Mouse (Mus musculus): ENCODE results near the gene Nod2.
A peak's percentile ranks its signal among the peaks of the same experiment; 100 is the strongest.

Nod2 gene

DNA sequence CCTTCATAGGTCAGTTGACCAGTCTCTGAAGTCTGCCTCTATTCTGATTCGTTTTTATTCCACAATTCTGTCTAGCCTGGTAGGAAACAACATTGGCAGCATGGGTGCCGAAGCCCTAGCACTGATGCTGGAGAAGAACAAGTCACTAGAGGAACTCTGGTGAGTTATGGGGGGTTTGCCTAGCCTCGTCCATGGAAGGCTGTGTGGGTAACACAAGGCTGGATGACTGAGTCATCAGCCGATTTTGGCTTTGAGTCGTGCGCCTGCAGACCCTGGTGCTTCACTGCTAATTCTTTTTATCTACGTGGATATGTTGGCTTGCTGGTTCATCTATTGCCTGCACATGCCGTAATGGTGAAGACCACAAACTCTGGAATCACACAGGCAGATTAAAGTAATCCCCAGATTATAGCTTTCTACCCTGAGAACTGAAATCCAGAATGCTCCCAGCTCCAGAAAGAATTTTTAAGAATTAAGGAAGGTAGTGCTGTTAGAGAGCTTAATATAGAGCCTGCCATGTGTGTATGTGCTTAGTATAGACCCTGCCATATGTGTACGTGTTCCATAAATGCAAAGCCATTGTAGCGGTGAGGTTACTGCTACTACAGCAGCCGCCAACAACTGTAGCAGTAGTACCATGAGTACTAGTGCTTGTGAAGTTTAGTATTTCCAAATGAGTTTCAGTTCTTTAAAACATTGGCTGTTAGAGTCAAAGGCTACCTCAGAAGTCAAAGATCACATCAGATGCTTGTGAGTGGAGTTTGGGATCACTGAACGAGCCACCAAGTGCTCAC lies 28.5 kb downstream of the Nod2 start:
- DNase-seq (ENCODE audit: low spot score in 2 of 2) = no peak

DNA sequence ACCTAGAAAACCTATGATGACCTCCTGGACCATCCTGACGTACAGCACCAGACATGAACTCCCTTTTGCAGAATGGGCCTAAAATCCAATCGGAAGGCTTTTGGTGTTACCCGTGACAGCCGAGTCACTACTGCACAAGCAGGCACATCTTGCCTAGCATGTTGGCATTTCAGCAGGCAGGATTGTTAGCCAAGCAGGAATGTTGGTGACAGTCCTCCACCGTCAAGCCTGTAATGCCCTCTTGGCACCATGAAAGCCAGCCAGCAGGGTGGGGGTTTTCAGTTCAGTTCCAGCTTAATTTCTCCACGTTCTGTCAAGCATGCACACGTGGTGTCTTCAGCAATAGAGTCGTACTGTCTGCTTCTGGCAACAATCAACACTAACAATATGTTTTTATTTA lies 30.0 kb downstream of the Nod2 start:
- no peak for DNase-seq (ENCODE audit: low spot score in 2 of 2)

DNA sequence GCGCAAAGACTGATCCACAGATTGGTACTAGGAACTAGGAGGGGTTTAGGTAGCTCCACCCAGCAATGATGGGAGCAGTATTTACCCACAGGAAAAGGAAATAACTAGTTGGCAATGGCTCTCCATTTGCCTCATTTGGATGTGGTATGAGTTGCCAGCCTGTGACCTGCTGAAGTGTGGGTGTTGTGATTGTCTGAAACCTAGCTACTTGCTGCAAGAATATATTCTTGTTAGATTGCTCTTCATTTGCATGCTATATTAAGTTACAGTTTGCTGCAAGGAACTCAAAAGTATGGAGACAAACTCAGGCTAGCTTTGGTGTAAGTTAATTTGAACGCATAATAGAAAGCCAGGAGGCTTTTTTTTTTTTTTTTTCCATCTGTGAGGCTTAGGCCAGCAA lies 33.5 kb downstream of the Nod2 start:
- DNase-seq (ENCODE audit: low spot score in 2 of 2) = no peak

DNA sequence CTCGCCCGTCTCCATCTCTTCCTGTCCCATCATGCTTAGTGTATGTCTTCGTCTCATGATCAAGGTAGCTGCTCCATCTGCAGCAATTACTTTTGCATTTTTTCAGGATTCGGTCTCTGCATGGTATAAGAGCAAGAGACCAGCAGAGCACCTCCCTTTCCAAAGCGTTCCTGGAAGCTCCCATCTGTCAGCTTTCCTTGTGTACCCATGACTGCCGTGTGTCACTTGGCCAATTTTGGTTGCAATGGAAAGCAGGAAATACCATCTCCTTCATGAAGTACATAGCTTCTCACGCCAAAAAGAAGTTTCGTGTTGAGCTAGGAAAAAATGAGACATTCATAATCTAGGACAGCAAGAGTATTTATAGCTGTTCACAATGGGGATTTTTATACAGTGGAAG lies 33.9 kb downstream of the Nod2 start:
- DNase-seq (ENCODE audit: low spot score in 2 of 2) = no peak

DNA sequence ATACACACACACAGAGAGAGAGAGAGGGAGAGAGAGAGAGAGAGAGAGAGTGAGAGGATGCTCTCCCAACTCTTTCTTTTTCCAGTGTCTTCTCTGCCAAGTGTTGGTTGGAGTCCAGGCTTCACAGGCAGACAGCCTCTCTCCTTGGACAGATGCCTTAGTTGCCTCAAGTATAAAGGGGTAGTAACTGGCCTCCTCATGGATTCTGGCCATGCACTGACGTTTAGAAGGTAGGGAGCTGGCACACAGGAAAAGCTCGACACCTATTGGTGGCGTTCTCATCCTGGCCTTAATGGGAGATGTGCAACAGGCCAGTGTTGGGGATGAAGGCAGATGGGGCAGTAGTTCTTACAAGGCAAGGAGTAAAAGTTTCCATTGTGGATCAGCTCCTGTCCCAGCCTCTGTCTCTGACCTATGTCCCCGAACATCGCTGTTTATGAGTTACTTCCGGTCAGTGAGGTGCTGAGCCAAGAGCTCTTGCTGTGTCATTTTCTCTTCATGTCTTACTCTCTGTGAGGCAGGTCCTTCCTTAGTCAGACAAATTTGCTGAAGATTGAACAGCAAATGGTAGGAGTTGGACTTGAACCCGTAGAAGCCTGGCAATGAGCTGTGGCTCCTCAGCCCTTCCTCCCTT lies 36.7 kb downstream of the Nod2 start:
- no peak for DNase-seq (ENCODE audit: low spot score in 2 of 2)

DNA sequence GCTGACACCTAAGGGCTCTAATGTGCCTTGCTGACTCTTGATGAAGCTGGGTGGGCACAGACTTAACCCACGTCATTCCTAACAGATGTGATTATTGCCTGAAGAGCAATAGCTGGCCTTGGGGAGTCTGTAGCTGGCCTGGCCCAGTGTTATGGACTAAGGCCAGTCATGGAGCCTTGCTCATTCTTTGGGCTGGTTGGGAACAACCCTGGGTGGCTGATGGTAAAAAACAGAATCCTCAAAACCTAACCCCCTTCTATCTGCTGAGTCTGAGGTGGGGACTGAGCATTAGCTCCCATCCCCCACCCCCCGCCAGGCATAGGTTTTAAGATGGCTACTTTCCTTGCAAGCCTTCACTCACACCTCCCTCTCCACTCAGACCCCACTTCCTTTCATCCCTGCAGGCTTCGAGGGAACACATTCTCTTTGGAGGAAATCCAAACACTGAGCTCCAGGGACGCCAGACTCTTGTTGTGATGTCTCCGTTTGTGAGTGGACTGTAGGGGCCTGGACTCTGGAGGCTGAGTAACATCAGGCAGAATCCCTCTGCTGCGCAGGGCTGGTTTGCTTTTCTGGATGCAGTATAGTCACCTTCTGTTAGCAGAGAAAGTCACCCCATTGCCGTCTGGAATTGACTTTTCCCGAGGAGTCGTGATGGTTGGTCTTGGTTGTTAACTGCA lies 39.3 kb downstream of the Nod2 start:
- DNase-seq (ENCODE audit: low spot score in 2 of 2) = no peak

DNA sequence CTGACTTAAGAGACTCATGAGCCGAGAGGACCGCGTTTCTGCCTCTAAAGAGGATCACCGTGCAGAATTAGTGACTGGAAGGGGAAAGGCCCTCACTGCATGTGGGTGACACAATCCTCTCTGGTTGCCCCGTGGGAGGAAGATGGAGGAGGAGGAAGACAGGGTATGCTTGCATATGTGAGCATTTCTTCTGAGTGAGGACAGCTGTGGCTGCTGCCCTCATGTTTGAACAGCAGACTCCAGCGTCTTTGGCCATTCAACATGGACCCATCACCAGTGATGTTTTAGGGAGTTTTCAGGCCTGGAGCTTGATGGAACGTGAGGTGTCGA lies 39.8 kb downstream of the Nod2 start:
- no peak for DNase-seq (ENCODE audit: low spot score in 2 of 2)

DNA sequence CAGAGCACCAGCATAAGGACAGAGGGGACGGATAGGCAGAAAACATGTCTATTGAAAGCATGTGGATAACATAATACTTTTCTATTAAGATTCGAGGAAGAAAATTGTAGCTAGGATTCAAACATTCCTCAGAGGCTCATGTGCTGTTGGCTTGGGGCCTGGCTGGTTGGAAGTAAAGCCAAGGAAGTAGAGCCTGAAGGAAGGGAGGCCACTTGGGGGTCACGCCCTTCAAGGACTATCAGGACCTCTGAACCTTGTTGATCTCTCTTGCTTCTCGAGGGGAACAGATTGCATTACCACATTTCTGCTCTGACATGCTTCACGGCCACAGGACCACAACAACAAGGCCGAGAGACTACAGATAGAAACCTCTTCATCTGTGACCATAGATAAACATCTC lies 42.0 kb downstream of the Nod2 start:
- DNase-seq (ENCODE audit: low spot score in 2 of 2) = no peak

DNA sequence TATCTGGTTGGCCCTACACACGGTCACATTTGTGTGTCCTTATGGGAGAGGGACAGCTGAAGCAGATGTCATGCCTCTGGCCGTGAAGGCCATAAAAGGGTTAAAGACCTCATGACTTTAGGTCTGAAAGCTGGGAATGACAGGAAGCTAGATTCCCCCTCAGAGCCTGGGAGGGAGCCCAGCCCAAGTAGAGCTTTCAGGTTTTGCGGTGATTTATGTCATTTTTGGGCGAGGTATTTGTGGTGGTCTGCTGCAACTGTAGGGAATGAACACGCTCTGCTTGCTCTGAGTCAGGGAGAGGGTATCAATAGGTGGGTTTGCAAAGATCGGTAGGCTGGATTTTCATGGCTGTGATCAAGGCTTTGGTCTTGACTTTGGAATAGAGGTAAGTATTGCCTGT lies 42.8 kb downstream of the Nod2 start:
- no peak for DNase-seq (ENCODE audit: low spot score in 2 of 2)

DNA sequence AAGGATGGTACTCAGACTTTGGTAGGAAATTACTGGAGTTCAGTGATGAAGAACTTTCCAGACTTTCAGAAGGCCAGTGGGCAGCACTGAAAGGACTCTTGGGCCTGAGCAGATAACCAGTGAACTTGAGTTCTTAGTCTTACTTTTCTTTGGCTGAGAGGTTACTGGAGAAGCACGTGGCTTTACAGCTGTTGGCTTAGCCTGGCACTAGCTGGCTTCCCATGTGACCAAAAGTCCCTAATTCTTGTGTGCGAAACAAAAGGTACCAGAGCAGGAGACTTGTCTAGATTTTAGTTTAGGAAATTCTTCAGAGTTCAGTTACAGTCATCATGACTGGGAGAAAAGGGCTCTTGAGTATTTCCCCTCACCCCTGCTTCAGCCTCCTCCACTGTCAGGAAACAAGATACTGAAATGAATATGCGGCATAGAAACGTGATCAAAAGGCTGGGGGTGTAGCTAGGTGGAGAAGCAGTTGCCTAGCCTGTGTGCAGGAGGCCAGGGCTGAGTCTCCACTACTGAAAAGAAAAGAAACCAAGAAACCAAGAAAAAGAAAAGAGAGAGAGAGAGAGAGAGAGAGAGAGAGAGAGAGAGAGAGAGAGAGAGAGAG lies 44.3 kb downstream of the Nod2 start:
- no peak for DNase-seq (ENCODE audit: low spot score in 2 of 2)

DNA sequence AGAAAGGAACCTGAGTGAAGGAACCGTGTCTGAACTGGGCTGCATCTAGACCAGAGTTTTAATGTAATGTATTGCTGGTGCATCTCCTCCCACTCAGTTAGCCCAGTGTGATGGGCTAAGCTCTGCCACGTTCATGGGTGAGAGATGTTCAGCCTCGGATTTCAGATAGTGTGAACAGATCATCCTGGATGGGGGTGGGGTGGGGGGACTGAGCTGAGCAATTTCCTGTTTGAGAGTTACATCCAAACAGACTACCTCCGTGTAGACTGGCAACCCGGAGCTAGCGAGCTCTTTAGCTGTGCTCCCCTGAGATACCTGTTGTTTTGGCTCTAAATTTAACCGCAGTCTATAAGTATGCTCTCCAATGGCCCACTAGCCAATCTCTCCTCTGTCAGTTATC lies 44.8 kb downstream of the Nod2 start:
- no peak for DNase-seq (ENCODE audit: low spot score in 2 of 2)

DNA sequence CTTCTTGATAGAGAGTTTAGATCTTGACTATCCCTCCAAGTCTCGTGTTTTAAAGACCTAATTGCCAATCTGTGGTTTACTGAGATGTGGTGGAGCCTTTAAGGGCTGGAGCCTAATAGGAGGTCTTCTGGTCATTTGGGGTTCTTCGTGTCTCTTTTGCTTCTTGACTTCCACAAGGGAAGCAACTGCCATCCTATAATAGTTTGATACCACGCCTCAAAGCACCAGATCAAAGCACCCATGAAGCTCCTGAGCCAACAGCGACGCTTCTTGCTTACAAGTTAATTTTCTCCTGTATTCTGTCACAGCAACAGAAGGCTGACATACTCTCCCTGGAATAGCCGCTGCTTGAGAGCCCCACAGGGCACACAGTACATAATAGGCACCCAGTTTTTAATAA lies 45.8 kb downstream of the Nod2 start:
- no peak for DNase-seq (ENCODE audit: low spot score in 2 of 2)

DNA sequence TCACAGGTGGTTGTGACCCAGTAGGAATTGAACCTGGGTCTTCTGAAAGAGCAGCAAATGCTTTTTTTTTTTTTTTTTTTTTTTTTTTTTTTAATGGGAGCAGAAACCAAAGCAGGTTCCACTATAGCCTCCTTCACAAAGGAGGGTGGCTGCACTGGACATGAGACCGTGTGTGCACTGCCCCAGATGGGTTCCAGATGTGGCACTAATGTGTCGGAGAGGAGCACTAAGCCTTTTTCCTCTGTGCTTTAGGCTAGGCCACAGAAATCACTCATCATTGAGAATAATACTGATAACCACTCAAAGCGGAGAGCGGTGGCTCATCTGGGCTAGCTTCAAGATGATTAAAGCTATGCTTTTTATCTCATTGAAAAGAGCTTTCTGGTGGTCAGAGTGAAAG lies 46.3 kb downstream of the Nod2 start:
- DNase-seq (ENCODE audit: low spot score in 2 of 2) = no peak

DNA sequence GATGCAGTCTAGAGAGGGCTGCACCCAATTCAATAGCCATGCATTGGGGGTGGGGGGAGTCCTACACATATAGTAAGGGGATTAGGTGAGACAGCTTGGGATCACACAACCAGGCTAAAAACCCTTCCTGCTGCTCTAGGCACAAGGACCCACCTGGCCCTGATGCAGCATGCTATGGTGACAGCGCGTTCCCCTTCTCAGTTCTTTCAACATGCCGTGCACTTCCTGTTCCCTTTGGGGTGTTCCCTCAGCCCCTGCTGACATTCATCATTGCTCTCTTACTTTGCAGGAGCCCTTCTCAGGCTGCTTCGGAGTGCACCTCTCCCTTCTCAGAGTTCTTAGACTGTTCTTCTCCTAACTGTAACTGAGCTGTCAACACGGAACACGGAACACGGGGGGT lies 47.2 kb downstream of the Nod2 start:
- no peak for DNase-seq (ENCODE audit: low spot score in 2 of 2)

DNA sequence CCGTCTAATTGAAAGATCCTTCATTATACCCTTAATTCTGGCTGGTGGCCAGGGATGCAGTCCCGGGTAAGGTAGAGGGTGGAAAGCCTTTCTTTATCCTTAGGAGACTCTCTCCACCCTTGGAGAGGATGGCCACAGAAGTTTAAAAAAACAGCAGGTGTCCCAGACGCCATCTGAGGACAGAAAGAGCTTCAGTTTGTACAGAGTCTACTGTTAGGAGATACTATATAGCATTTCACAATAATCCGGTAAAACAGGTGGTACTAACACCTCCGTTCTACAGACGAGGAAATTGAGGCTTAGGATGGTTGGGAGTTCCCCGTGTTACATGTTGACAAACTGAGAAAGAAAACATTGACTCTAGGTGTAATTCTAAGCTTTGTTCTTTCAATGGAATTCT lies 49.1 kb downstream of the Nod2 start:
- no peak for DNase-seq (ENCODE audit: low spot score in 2 of 2)

DNA sequence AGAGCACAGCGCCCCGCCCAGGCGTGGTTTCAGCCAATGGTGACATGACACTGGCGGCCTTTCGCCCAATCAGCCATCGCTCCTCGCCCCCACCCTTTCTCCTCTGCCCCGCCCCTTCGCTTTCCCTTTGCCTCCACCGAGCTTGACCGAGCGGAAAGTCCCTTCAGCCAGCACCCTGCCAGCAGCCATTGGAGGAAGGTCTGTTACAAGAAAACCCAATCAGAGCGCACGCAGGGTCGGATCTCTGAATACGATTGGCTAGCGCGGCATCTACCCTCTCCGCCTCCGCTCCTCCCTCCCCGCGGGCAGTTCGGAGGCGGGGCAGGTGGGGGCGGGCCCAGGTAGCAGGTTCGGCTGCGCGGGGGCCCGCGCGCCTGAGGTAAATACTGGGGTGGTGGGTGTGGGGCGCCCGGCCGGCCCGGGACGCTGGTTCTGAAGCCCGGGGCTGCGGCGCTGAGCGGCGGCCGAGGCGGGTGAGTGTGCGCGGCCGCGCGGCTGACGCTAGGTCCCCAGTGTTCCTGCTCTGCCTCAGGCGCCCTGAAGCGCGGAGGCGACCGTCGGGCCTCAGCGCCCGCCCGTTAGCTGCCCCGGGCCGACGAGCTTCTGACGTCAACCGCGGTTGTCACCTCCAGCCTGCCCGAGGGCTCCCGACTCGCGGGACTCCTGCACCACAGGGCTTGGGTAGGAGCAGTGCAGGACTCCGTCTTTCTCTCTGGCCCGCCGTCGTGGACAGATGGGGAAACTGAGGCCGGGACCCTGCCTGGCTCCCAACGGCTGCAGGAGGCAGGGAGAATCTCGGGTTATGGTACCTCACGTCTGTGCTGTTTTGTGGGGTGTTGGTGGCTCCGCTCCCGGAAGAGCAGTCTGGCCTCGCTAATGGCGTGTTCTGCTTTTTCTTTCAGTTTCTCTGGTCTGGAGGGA lies 49.9 kb downstream of the Nod2 start, which contains the start of gene Cyld:
Gene Cyld, plus strand, starts transcription at position 308 of the 921 bp plus-strand sequence.
- DNase-seq (ENCODE audit: low spot score in 2 of 2) = peak; percentile 98 to 99

DNA sequence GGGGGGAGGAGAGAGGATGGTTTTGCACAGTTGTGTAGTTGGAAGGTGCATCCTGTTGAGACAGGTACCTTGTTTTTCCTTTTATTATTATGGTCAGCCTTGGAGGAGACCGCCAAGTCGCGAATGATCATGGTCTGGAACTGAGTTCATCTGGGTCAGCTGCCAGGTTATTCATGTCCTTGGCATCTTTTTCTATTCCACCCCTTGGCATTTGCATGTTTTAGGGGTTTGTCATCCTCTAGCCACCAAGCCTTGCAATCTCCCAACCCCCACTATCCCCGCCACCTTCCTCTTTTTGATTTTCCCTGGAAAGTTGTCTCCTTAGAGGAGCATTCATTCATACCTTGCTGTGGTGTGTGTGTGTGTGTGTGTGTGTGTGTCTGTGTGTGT lies 50.5 kb downstream of the Nod2 start:
- peak in 1 of 2 experiments; percentile 39 for DNase-seq (ENCODE audit: low spot score in 2 of 2)

DNA sequence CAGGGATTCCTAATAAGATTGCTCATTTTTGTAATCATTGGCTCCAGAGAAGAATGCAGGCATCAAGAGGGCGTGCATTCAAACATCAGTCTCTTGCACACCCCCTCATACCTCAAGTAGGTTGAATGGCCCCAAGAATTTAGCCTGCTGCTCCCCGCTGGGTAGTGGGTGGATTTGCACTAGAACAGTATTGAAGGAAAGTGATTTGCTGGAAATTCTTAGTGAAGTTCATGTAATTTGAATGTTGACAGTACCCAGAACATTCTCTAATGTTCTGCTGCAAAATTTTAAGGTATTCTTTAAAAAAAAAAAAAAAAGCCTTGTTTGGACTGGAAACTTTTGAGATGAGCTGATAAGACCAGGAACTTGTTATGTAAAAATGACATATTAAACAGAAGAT lies 50.9 kb downstream of the Nod2 start:
- DNase-seq (ENCODE audit: low spot score in 2 of 2) = no peak

DNA sequence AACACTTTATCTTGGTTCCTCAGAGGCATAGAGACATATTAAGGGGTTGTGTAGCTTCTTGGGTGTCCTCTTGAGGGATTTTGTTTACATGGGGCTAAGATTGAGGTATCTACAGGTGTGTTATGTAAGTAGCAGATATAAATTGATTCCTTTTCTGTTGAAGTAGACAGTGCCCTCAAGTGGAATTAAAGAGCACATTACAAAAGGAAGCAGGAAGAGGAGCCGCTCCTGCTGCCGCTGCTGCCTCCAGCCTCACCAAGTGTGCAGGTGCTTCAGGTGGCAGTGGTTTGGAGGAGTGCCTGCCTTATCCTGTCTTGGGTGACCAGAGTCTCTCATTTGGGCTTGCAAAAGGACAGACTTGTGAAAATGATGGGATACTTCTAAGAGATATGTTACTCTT lies 54.5 kb downstream of the Nod2 start:
- DNase-seq (ENCODE audit: low spot score in 2 of 2) = no peak

DNA sequence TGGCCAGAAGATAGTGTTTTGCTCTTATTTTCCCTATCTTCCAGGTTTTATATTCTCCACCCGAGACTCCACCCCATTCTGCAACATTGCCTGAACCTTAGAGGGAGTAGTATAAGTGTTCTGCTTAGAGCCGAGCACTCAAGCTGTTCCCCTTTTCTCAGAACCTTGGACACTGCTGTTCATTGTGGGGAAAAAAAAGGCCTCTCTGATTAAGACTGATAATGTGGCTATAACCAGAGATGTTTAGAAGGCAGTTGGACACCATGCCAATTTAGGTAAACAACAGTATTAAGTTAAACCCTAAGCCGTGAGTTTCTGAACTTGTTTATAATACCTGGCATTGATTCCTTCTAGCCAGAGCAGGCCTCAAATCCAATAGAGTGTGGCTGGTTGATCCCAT lies 55.7 kb downstream of the Nod2 start:
- no peak for DNase-seq (ENCODE audit: low spot score in 2 of 2)

DNA sequence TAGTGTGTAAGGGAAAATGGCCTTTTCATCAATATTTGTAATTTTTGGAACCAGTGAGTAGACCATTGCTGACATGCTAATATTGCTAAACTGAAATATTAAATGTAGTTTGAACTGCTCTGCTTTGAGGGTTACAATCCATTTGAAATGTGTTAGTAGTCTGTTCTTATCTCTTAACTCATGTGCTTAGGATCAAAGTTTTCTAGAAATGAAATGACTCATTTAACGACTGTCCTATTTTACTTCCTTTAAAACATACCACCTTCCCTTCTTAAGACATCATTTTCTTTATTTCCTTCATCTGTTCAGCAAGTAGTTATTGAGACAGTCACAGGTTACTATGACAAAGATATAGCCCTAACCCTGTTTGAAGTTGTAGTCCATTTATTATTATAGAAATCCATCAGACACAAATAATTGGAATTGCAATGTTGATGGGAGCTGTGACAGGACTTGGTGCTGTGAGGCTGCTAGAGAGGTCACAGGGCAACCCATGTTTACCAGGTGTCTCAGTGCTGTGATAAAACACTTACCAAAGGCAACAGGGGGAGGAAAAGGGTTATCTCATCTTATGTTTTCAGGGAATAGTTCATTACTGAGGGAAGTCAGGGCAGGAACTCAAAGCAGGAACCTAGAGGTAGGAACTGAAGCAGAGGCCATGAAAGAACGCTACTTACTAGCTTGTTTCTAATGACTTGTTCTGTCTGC lies 76.3 kb downstream of the Nod2 start:
- no peak for DNase-seq (ENCODE audit: low spot score in 2 of 2)
